Mouse (Mus musculus) lung, postnatal 0 days (tissue): ENCODE data around the gene Sntn.

Experiments used
- CTCF ChIP-seq: IDR thresholded peaks from 2 replicates; pipeline ENCODE4 v1.5.1; 2016; ENCODE audit warnings: antibody characterized with exemption, mild to moderate bottlenecking
- EP300 ChIP-seq: IDR thresholded peaks from 2 replicates; pipeline ENCODE4 v1.6.1; 2016; ENCODE audit warnings: antibody characterized with exemption, mild to moderate bottlenecking, control low read depth

DNA sequence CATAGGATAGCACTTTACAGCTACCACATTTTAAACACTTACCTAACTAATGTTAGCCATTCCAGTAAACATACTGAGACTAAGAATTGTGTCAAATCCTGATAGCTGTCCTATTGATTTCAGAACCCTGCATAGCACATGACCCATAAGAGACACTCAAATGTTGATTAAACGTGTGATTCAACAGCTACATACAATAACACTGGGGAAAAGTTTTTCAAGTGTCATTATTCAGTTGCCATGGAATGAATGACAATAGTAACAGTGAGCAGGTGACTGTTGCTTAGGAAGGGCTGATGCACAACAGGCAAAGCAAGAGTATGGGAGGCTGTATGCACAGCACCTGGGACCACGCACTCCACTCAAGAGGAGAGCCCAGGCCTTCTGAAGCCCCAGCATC, at the start of gene Sntn:
- TF ChIP-seq CTCF: no peak
- TF ChIP-seq EP300: no peak
